Mouse (Mus musculus) hindbrain, embryonic 10.5 days (tissue): ENCODE measurements around the gene Spns2. TPM values are rescaled to one million over a fixed set of nuclear protein-coding genes. Genes with fewer than 3 reads are reported as not detected.

Experiments
- DNase-seq: peaks from one replicate; pipeline ENCODE4 v3.0.0-alpha.2; 2017; ENCODE audit warnings: low spot score
- H3K27ac ChIP-seq: fragments of 300-500 bp; sonication (generic); 2 replicates; pipeline ENCODE4 v1.5.1; 2016; ENCODE audit warnings: mild to moderate bottlenecking, moderate library complexity
- H3K27me3 ChIP-seq: fragments of 300-500 bp; sonication (generic); 2 replicates; pipeline ENCODE4 v1.6.1; 2016; ENCODE audit warnings: mild to moderate bottlenecking; ENCODE audit not compliant: poor library complexity, insufficient read depth, severe bottlenecking
- H3K36me3 ChIP-seq: fragments of 300-500 bp; sonication (generic); 2 replicates; pipeline ENCODE4 v1.6.1; 2016; ENCODE audit warnings: mild to moderate bottlenecking, moderate library complexity
- H3K4me1 ChIP-seq: fragments of 300-500 bp; sonication (generic); replicated peaks from 2 replicates; pipeline ENCODE4 v1.6.1; 2016; ENCODE audit warnings: mild to moderate bottlenecking
- H3K4me3 ChIP-seq: fragments of 300-500 bp; sonication (generic); 2 replicates; pipeline ENCODE4 v1.5.1; 2016; ENCODE audit warnings: mild to moderate bottlenecking, moderate library complexity
- H3K9me3 ChIP-seq: fragments of 300-500 bp; sonication (generic); 2 replicates; pipeline ENCODE4 v1.6.1; 2016; ENCODE audit warnings: mild to moderate bottlenecking, moderate library complexity
- WGBS: fragments of 180-500 bp; shearing (Covaris S2); methylation state at CpG from one replicate; pipeline ENCODE4 v1.1.7; 2016; 5-methylcytosine and 5-hydroxymethylcytosine counted together
- polyA plus RNA-seq: library from polyadenylated mRNA; unstranded; fragments of >200 nt; fragmentation: Nextera tagmentation; extraction: Ambion mirVana; gene quantifications from 2 replicates; pipeline ENCODE4 v1.2.1, GENCODE M21; 2016

Spns2 gene
- polyA plus RNA-seq, 1 experiment from 2014 or later, result 5.5 TPM

DNA sequence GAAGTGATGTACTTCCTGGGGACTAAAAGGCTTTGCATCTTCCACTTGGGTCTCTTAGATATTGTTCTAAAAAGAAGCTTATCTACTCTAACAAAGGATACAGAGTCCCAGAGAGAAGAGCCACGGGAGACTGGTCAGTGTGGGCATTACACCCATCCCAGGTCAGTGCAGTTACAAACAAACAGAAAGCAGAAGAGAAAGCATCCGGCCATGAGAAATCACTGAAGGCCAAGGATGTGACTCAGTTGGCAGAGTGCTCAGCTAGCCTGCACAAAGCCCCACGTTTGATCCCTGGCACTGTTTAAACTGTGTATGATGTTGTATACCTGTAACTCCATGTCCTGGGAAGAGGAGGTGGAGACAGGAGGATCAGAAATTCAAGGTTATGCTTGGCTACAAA, 30.2 kb upstream of the Spns2 start:
- no peak overlapping the region for H3K27ac ChIP-seq
- no peaks in the 10 kb centered on the region for H3K36me3 ChIP-seq
- H3K9me3 ChIP-seq, result no peaks in the 10 kb centered on the region; the same call in 1 of the 2 replicates
- no peaks in the 10 kb centered on the region for H3K27me3 ChIP-seq
- no peak overlapping the region for H3K4me3 ChIP-seq
- H3K4me1 ChIP-seq, result peaks cover 4% of the 10 kb centered on the region
- no peak for DNase-seq
- 72% methylated on average over 3 of the region's 3 CpGs for WGBS

DNA sequence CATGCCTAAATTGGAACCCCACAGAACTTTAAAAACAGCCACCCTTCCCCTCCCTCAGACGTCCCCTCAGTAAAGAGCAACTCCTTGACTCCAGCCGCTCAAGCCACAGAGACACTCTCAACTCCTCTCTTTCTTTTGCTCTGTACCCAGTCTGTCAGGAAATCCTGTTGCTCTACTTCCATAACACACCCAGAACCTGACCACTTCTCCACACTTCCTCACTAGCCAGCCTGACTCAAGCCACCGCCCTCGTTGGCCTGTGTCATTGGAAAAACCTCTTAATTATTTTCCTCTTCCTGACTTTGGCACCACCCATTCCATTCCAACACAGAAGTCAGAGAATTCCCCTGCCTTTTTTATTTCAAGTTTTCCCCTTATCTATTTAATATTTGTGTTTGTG, 29.5 kb upstream of the Spns2 start:
- Histone ChIP-seq H3K4me3 (no peak overlapping the region), H3K36me3 (no peaks in the 10 kb centered on the region), H3K27ac (no peak overlapping the region), H3K27me3 (no peaks in the 10 kb centered on the region), H3K9me3 (no peaks in the 10 kb centered on the region; the same call in 1 of the 2 replicates), H3K4me1 (peaks cover 4% of the 10 kb centered on the region)
- WGBS, result 83% methylated on average over 4 of the region's 4 CpGs
- DNase-seq, result no peak

DNA sequence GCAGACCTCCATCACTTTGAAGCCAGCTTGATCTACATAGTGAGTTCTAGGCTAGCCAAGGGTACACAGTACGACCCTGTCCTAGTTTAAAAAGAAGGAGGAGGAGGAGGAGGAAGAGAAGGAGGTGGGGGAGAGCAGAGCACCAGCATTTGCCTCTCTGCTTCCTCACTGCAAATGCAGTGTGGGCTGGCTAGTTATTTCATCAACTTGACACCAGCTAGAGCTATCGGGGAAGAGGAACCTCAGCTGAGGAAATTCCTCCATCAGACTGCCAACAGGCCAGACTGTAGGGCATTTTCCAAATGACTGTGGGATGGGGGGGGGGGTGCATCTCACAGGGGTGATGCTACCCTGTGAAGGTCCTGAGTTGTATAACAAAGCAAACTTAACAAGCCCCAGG, 28.7 kb upstream of the Spns2 start:
- no peak overlapping the region for H3K27ac ChIP-seq
- no peak overlapping the region for H3K4me3 ChIP-seq
- no peaks in the 10 kb centered on the region for H3K36me3 ChIP-seq
- H3K27me3 ChIP-seq, result no peaks in the 10 kb centered on the region
- peaks cover under 1% of the 10 kb centered on the region; the same call in 1 of the 2 replicates for H3K4me1 ChIP-seq
- no peak for DNase-seq
- WGBS, result 66% methylated on average over 2 of the region's 2 CpGs
- no peaks in the 10 kb centered on the region; the same call in 1 of the 2 replicates for H3K9me3 ChIP-seq

DNA sequence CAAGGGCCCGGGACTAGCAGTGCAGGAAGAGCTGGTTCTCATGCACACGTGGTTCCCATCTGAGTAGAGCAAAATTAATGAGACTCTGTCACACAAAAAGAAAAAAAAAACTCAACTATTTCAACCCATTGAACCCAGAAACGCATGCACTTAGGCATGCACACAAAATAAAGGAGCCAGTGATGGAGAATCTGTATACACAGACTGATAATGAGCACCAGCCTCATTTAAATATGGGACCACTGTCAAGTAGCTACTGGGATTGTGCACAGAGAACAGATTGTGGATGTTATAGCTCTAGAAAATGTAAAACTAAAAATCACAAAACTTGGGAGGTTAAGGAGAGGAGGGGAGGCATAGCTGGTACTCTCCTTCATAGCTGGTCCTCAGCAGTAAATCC, 25.3 kb upstream of the Spns2 start:
- 68% methylated on average over 3 of the region's 3 CpGs for WGBS
- no peak for DNase-seq

DNA sequence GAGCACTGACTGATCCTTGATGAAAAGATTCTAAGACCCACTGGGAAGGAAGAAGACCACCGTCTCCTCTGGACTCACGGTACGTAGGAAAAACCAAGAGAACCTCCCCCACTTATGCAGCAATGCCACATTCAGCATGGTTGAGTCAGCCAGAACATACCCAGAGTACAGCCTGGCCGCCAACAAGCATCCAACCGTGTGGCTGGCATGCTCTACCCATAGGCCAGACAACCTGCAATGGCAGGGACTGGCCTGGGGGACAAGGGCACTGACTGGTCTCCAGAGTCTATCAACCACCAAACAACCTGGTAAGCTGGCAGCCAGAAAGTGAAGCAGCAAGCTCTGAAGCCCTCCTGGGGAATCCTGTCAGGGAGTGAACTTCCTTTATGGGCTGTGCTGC, 18.9 kb upstream of the Spns2 start:
- no peak for DNase-seq
- Histone ChIP-seq H3K4me1 (peaks cover 1% of the 10 kb centered on the region; the same call in 1 of the 2 replicates), H3K27me3 (no peaks in the 10 kb centered on the region), H3K9me3 (no peaks in the 10 kb centered on the region), H3K36me3 (no peaks in the 10 kb centered on the region), H3K27ac (no peak overlapping the region), H3K4me3 (no peak overlapping the region)
- 91% methylated on average over 5 of the region's 5 CpGs for WGBS

More for the DNA sequence above, 25.3 kb upstream of the Spns2 start:
- H3K4me1 ChIP-seq, result no peaks in the 10 kb centered on the region
- H3K9me3 ChIP-seq, result no peaks in the 10 kb centered on the region; the same call in 1 of the 2 replicates
- no peak overlapping the region for H3K4me3 ChIP-seq
- H3K27ac ChIP-seq, result no peak overlapping the region
- H3K27me3 ChIP-seq, result no peaks in the 10 kb centered on the region
- no peaks in the 10 kb centered on the region for H3K36me3 ChIP-seq

DNA sequence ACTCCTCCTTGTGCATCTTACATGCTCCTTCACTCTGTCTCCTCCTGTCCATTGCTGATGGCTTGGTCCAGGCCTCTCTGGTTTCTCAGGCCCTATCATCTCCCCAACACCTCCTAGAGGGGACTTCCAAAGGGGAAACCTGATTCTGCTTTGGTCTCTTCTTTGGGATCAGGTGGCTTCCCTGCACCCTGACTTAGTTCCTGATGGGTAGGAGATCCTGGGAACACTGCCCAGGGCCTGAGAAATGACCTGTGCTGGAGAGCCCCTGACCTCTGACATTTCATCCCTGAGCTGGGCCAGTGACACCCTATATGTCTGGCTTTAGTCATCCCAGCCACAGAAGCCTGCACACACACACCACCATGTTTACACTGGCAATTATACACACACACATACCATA, 17.9 kb upstream of the Spns2 start:
- Histone ChIP-seq H3K4me3 (no peak overlapping the region), H3K4me1 (peaks cover 11% of the 10 kb centered on the region), H3K27ac (no peak overlapping the region), H3K36me3 (no peaks in the 10 kb centered on the region), H3K9me3 (no peaks in the 10 kb centered on the region), H3K27me3 (no peaks in the 10 kb centered on the region; the same call in 1 of the 2 replicates)
- no peak for DNase-seq

DNA sequence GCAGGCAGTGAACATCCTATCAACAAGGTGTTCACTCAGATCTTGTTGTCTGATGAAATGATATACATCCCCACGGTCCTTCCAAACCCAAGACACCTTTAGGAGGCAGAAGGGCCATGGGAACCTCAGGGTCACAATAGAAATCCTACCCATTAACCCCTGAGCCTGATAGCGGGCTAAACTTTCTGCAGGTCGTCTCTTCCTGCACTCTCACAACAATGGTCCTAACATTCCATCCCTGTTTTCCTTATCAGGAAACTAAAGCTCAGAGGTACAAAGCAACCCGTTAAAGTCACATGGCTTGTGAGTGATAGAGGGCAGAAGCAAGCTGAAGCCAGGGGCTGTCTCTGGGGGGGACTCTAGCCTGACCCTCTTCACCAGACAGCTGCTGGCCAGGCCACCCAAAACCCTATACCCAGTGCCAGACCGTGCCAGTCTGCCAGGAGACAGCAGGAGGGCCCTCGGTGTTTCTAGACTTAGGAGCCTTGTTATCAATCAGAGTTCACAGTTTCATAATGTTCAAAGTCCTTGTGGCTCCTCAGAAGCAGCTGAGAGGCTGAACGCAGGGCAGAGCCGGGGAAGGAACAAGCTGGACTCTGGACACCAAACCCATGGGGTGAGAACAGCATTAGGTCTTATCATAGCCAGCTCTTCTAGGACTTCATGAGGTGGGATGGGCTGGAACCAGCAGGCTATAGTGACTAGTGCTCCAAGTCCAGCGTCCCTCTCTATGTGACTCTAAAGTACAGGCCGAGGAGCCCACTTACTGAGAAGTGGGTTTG, 14.5 kb upstream of the Spns2 start:
- no peak for DNase-seq
- H3K36me3 ChIP-seq, result no peaks in the 10 kb centered on the region
- peaks cover 26% of the 10 kb centered on the region for H3K4me1 ChIP-seq
- WGBS, result 78% methylated on average over 10 of the region's 10 CpGs
- peaks cover 7% of the 10 kb centered on the region; the same call in 1 of the 2 replicates for H3K27me3 ChIP-seq
- no peak overlapping the region for H3K27ac ChIP-seq
- H3K4me3 ChIP-seq, result no peak overlapping the region
- H3K9me3 ChIP-seq, result no peaks in the 10 kb centered on the region

DNA sequence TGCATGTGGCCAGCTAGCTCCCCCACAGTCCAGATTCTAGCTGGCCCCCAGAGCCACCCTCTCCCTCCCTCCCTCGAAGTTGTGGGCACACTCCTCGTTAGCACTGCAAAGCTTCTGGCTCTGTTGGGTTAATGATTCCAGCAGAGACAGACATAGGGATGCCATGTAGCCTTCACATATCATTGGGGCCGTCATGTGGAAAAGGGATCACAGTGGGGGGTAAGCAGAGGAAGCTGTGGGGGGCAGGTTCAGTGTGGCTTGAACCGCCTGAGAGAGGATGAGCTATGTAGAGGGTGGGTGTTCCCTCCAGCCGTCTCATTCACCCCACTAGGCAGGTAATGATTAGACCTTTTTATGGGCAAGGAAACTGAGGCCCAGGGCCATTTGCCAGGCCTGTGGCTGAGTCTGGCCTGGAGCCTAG, 13.8 kb upstream of the Spns2 start:
- 0 out of 2 replicates have a peak overlapping the region, but pooled peaks have one; percentile 24 for H3K27ac ChIP-seq
- H3K27me3 ChIP-seq, result peaks cover 7% of the 10 kb centered on the region; the same call in 1 of the 2 replicates
- H3K4me3 ChIP-seq, result no peak overlapping the region
- H3K4me1 ChIP-seq, result peaks cover 26% of the 10 kb centered on the region
- H3K36me3 ChIP-seq, result no peaks in the 10 kb centered on the region
- 33% methylated on average over 5 of the region's 5 CpGs for WGBS
- no peak for DNase-seq
- H3K9me3 ChIP-seq, result no peaks in the 10 kb centered on the region

DNA sequence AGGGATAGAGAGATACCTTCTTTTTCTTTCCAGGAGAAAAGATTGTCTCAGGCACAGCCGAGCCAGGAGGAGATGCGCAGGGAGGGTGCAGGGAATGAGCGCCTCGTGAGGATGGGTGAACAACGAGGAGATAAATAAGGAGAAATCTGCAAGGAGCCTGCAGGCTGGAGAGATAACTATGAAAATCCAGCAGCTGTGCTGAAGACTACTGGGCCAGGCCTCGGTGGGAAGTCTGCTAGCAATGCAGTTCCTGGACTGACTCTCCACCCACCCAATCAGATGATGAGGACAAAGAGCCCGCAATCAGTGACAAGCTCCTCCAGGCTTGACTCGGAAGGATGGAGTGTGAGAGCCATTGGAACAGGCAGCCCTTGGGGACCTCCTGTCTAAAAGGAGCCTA, 12.5 kb upstream of the Spns2 start:
- Histone ChIP-seq H3K4me3 (no peak overlapping the region), H3K36me3 (no peaks in the 10 kb centered on the region), H3K27ac (0 out of 2 replicates have a peak overlapping the region, but pooled peaks have one; percentile 40), H3K9me3 (no peaks in the 10 kb centered on the region), H3K27me3 (peaks cover 7% of the 10 kb centered on the region; the same call in 1 of the 2 replicates), H3K4me1 (peaks cover 33% of the 10 kb centered on the region)
- WGBS, result 21% methylated on average over 8 of the region's 8 CpGs
- no peak for DNase-seq

DNA sequence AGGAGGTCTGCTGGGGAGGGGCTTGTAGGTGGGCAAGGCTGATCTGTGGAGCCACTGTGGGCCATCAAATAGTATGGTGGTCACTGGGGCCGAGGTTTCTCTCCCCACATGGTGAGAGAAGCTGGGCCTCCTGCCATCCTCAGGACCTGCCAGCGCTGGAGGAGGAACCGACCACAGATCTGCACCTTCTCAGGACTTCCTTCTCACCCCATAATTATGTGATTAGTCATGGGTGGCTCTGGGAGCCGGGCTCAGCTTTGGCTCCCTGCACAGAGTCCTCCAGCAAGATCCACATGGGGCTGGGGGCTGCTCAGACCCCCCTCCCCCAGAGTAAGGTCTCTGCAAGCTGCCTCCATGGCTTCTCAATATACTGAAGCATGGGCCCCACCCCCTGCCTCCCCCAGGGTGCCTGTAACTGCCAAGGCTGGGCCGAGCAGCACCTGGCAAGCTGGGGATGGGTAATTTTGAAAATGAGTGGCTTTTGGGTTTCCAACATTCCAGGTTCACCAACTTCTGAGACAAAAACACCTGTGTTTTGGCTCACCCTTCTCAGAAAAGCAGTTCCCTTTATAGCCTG, 11.8 kb upstream of the Spns2 start:
- peak overlapping the region; percentile 40; the same call in 1 of the 2 replicates for H3K27ac ChIP-seq
- peaks cover 35% of the 10 kb centered on the region for H3K4me1 ChIP-seq
- H3K27me3 ChIP-seq, result peaks cover 7% of the 10 kb centered on the region; the same call in 1 of the 2 replicates
- no peak for DNase-seq
- no peaks in the 10 kb centered on the region for H3K36me3 ChIP-seq
- 35% methylated on average over 5 of the region's 5 CpGs for WGBS
- no peaks in the 10 kb centered on the region for H3K9me3 ChIP-seq
- H3K4me3 ChIP-seq, result no peak overlapping the region

DNA sequence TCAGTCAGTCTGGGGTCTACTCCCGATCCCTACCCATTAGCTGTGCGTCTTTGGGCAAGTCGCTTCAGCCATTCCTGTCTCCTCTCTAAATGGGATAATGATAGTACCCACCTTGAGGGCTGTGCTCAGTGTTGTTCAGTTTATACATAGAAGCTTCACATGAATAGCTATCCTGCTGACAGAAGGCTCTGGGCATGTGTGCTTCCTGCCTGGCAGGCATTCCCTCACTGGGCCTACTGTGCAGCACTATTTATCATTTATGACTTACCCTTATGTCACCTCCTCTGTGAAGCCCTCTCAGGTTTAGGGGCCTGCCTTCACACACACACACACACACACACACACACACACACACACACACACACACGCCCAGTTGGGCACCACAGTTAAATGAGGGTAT, 10.4 kb upstream of the Spns2 start:
- no peaks in the 10 kb centered on the region for H3K36me3 ChIP-seq
- WGBS, result 89% methylated on average over 4 of the region's 4 CpGs
- no peak overlapping the region for H3K4me3 ChIP-seq
- H3K4me1 ChIP-seq, result peaks cover 35% of the 10 kb centered on the region
- no peak for DNase-seq
- no peak overlapping the region for H3K27ac ChIP-seq
- H3K27me3 ChIP-seq, result peaks cover 7% of the 10 kb centered on the region; the same call in 1 of the 2 replicates
- H3K9me3 ChIP-seq, result no peaks in the 10 kb centered on the region

DNA sequence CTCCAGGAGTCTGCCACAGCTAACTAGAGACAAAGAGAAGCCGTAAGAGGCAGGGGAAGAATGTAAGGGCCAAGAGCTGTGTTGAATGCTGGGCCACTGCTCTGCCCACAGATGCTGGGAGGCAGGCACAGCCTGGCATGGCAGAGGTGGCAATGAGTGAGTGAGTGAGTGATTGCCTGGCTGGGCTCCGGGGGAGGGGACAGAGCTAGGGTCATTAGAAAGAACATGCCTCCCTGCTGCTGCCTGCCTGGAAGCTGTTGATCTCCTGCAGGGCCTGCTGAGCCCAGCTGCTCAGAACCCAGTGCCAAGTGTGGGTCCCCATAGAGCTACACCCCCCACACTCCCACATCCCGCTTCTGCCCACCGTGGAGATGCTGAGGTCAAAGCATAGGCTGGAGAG, 7.7 kb upstream of the Spns2 start:
- 19% methylated on average over 4 of the region's 4 CpGs for WGBS
- H3K4me1 ChIP-seq, result peaks cover 21% of the 10 kb centered on the region

DNA sequence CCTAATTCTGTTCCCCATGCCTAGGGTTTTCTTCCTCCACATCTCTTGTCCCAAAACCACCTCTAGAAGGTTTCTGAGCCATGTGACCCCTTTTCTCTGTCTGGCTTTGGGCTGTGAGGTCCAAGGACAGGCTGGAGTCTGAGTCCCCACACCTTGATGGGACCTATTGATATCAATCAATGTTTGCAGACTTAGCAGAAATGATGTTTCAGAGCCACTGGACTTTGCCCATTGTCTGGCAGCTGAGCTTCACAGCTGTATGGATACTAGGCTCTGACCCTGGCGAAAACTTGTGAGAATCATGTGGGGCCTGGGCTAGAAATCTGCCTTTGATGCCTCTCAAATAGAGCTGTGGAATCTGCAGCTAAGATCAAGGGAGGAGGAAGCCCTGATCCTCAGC, 7.1 kb upstream of the Spns2 start:
- Histone ChIP-seq H3K4me1 (peaks cover 20% of the 10 kb centered on the region), H3K9me3 (no peaks in the 10 kb centered on the region), H3K27me3 (peaks cover 6% of the 10 kb centered on the region; the same call in 1 of the 2 replicates), H3K27ac (no peak overlapping the region), H3K4me3 (no peak overlapping the region), H3K36me3 (no peaks in the 10 kb centered on the region)
- WGBS, result 63% methylated on average over 1 of the region's 1 CpGs
- DNase-seq, result no peak

More for the DNA sequence above, 7.7 kb upstream of the Spns2 start:
- Histone ChIP-seq H3K4me3 (no peak overlapping the region), H3K27ac (no peak overlapping the region), H3K27me3 (0 out of 2 replicates have a peak, but pooled peaks cover 7% of the 10 kb centered on the region), H3K36me3 (no peaks in the 10 kb centered on the region), H3K9me3 (no peaks in the 10 kb centered on the region)
- DNase-seq, result no peak
